Mouse (Mus musculus) cerebellum, adult 11-12 months (tissue): ENCODE data around the gene Sos2.
"Not testable (repeated sequence)": the region's sequence is repeated elsewhere in the genome, so short reads cannot be mapped to it uniquely, and the experiment has no call there.

Experiments
- DNase-seq: peaks from one replicate; pipeline ENCODE4 v3.0.0; 2022

The Sos2 gene

DNA sequence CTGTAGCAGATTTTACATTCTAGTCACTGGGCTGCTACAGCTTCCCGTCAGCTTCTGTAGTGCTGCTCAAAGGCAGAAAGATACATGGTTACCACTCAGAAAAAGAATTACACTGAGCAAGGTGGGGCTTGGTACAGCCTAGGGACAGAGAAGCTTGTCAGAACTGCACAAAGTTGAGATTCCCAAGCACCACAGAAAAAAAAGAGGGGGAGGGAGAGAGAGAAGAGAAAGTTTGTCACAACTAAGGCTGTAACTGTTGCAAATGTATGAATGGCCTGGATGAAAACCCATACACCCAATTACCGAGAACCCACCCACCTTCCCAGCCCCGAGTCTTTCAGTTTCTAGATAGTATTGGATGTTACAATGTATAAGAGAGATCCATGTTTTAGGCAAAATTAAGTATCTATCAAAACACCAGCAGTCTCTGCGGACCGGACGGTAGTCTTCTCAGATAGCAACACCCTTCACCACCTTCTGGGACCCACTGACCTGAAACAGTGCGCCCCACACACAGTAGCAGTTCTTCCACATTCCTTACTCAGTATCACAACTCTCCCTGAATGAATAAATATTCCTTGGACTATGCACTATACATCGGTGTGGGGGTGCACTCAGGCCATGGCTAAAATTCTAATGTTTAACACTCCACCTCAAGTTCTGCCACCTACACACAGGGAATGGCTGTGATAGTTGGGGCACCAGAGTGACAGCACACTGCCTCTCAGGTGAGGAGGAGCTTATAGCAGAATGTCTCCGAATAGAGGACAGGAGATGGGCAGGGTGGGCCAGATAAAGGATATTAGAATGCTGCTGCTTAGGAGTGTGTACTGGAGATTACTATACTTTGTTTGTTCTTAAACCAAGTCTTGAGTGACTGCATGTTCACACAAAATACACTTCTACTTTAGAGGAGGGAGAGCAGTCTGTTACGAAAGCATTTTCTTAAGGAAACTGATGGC, 6.8 kb downstream of the Sos2 start:
- no peak for DNase-seq

DNA sequence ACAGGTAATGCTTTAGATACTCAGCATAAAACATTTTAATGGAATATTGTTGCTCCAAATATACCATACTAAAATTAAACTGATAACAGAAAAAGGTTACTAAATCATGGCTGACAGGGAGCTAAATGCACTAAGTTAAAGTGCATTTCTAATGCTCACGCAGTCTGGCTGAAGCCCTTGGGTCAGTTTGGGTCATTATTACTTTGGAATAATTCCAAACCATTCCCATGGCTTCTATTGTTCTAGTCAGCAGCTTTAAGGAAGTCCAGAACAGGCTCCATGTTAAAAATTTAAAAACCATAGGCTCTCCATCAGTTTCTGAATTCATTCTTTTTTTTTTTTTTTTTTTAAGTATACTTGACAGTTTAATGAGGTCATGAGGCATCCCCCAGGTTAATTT, 7.5 kb downstream of the Sos2 start:
- DNase-seq = no peak

DNA sequence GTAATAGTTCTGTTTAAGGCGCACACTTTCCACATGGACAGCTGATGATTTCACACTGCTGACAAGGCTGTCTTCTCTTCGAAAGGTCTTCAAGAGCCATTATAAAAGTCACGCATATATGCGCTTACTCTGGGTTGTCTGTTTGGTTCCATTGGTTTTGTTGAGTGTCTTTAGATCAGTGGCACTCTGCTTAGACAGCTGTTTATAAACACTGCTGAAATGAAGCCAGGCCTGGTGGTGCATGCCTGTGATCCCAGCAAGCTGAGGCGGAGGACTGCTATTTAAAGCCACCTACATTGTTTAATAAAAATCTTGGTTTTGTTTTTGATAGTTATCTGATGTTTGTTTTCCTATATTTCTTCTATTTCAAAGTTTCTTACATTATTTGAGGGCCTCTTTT, 14.9 kb downstream of the Sos2 start:
- DNase-seq = no peak

DNA sequence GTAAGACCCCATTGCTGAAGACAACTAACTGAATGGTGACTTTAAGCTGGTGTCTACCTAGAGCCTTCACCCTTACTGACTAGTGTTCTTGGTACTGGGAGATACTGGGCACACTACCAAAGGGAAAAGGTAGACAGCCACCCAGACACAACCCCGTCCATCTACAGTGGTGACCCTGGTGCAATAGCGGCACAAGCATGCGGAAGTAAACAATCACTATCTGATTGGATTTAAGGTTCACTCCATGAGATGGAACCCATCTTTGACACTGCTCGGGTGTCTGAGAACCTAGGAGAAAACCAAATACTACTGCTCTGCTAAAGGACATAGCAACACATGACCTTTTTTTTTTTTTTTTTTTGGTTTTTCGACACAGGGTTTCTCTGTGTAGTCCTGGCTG, 20.0 kb downstream of the Sos2 start:
- no peak for DNase-seq

DNA sequence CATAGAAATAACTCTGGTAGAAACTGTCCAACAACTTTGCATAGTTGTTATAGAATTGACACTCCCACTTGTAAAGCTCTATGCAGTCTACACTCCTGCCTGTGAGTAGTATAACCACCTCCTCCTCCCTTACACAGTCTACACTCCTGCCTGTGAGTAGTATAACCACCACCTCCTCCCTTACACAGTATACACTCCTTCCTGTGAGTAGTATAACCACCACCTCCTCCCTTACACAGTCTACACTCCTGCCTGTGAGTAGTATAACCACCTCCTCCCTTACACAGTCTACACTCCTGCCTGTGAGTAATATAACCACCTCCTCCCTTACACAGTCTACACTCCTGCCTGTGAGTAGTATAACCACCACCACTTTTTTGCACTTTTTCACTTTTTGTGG, 27.7 kb downstream of the Sos2 start:
- not testable (repeated sequence) for DNase-seq

DNA sequence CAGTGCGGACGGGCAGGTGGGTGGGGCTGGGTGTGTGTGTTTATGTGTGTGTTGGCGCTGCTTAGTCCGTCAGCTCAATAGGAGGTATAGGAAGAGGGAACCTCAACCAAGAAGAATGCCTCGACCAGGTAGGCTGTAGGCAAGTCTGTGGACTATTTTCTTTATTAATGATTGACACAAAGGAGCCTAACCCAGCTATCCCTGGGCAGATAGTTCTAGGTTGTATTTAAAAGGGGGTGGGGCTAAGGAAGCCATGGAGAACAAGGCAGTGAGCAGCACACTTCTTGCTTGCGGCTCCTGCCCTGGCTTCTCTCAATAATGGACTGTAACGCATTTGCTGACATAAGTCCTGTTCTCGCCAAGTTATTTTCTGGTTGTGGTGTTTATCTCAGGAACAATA, 32.1 kb downstream of the Sos2 start:
- DNase-seq = no peak

DNA sequence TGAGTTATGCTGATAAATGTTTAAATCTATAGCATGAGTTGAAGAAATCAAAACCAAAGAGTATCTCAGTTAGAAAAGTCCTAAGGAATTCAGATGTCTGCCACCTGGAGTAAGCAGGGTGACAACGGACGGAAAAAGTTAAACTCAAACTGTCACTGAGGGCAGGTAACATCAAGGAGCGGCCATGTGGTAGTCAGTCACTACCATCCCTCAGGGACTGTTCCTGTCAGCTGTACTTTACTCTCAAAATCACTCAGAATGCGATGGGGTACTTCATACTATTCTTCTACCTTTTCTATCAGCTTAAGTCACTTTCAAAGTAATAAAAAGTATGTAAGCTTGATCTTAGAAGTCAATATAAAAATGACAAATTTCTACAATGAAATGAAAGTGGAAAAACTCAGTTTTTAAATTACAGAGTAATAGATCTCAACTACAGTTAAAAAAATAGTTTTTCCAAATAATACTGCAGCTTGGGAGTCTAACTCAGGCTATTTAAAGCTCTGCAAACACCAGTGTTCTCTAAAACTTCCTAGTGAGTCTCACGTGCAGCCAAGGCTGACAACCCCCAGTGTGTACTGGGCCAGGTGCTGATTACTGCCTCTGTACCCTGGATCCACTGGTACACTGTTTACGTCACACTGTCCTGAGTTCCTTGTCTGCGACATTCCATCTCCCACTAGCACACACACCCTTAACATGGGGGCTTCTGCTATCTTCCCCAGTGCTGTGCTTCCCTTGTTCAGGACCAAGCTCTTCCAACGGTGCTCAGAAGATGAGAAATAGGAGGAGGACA, 35.6 kb downstream of the Sos2 start:
- no peak for DNase-seq

DNA sequence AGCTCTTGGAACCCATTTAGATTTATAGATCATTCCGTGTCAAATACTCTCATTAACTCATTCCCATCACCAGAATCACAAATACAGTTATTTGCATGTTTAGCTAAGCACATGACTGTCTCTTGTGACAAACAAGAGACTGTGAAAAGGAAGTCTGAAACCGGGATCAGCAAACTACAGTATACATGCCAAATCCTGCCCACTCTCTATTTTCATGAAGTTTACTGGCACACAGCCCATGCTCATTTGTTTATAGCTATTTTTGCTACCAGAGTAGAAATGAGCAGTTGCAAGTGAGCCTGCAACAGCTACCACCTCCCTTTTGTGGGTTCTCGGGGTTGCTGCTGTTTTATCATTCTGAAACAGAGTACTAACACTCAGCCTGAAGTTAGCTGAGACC, 36.8 kb downstream of the Sos2 start:
- no peak for DNase-seq

DNA sequence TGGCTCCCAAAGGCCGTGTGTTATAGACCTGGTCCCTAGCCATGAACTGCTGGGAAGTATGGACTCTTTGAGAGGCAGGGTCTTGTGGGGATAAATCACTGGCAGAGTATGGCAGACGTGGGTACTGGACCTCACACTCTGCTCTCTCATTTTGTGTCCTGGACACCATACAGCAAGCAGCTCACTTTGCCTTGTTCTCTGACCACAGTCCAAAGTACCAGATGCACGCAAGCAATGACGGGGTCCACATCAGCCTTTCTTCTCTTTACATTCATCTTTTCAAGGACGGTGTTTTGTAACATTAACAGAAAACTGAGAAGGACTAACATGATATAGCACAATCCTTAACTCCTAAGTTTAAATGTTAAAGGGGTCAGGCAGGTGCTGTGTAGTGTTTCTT, 38.8 kb downstream of the Sos2 start:
- DNase-seq = no peak

DNA sequence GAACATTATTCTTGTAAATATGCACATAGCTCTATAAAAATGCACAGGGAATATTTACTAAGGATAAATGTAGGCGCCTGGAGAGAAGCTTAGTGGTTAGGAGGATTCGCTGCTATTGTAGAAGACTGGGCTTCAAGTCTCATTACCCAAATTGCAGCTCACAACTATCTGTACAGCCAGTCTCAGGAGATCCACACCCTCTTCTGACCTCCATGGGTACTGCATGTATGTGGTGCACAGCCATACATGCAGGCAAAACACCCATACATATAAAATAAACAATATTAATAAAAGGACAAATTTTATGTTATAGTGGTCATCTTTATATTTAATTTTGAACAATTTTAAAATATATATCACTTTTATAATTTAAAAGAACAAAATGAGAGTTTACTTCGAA, 46.9 kb downstream of the Sos2 start:
- no peak for DNase-seq

DNA sequence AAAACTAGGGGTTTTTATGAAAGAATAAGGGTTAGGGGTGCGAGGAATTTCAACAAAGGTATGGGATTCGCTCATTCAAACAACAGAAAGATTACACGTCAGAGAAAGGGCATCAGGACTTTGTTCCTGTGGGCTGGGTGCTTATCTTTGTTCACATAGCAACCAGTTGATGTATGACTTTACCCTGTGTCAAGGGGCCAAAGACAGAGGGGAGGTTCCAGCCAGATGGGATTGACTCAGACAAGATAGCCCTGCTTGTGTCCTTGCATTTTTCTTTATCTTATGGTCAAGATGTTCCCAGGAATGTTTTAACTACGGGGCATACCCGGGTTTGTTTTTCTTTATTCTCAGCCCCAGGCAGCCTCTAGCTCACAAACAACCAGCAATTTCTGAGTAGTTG, 63.1 kb downstream of the Sos2 start:
- not testable (repeated sequence) for DNase-seq

DNA sequence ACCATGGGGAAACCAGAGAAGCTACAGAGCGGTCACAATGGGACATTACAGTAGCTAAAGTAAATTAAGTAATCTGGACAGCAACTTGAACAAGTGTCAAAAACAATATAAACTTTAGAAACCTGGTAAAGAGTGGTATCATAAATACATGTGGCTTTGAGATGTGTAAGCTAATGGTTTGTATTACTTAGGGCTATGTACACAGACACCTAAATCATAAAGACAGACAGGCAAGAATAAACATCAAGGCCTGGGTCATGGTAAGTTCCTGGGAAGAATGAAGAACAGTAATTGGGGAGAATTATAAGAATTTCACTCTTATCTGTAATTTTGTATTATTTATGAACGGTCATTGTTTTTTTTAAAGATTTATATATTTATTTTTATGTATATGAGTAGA, 77.3 kb downstream of the Sos2 start:
- DNase-seq = no peak

DNA sequence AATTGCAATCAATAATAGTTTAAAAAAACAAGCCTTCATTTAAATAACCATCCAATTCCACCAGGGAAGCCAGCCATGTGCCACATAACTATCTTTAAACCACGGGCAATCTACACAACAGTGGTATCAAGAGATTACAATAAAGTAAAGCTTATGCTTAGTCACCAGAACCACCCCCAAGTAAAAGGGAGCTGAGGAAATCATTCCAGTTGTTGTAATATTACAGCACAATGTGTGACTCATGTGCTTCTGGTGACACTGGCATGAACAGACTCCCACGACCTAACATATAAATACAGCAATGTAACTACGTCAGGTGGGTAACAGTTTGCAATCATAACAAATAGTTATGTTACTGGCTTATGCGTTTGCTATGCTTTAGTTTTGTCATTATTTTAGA, 84.2 kb downstream of the Sos2 start:
- no peak for DNase-seq

DNA sequence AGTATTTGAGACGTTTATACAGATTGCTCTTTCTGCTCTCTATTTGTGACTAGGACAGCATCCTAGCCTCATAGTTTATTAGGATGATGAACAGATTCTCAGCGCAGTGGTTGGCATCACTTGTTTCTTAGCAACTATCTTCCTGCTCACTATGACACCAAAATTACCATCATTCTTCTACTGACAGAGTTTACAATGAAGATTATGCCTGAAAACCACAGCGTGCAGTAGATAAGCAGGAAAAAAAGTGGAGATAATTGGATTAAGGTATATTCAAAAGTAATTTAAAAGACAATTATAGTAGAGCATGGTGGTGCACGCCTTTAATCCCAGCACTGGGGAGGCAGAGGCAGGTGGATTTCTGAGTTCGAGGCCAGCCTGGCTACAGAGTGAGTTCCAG, 88.5 kb downstream of the Sos2 start:
- DNase-seq = no peak

DNA sequence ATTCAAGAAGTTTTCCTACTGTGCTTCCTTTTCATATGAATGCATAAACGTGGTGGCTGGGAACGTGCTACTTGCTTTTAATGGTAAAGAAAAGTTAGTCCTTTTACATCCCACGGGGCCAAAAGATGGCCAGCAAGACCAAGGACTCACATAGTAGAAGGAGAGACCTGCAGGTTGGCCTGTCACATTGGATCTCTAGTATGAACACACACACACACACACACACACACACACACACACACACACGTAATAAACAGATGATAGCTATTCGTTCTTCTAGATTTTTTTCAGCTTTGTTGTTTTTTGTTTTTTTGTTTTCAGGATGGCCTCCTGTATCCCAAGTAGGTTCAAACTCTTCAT, 98.4 kb downstream of the Sos2 start:
- no peak for DNase-seq

DNA sequence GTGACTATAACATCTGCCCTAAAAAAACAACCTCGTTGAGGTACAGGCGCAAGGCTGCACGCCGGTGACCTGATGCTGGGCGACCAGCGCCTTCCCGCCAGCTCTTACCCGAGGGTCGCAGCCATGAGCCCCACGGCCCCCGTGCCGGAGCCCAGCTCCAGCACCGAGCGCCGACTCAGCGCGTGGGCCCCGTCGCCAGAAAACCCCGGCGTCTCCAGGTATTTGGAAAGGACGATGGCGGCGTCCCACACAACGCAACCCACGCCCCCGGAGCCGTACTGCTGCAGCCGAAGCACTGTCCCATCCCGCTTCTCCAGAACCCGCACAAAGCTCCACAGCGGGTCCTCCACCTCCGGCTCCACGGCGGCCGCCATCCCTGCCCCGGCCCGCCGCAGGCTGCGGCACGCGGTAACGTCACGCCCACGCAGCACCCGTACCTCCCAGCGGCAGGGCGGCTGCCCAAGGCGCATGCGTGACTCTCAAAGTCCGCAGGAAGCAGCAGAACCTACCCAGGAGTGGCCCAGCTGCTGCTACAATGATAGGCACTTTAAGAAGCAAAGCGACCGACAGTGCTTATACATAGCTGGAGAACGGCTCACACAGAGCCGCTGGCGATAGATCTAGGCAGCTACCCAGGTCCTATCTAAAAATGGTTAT, 98.9 kb downstream of the Sos2 start, which contains the start of gene Vcpkmt:
Gene Vcpkmt, minus strand, starts transcription at position 416 of the 657 bp plus-strand sequence.
- DNase-seq = peak; percentile 88

DNA sequence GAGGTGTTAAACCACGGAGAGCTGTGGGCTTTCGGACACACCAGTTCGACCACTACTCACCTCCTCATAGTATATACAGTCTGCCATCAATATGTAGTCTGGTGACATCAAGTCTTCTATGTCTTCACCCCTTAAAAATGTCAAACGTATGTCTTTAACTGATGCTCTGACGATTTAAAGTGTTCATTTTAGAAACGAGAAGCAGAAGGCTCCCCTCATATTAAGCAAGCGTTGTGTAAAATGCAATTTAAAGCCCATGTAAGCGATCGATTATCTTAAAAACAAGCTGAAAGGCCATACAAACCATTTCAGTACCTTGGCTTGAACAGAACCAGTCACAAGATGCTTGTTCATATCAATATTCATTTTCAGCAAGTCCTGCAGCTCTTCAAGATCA, 99.4 kb downstream of the Sos2 start:
- no peak for DNase-seq

DNA sequence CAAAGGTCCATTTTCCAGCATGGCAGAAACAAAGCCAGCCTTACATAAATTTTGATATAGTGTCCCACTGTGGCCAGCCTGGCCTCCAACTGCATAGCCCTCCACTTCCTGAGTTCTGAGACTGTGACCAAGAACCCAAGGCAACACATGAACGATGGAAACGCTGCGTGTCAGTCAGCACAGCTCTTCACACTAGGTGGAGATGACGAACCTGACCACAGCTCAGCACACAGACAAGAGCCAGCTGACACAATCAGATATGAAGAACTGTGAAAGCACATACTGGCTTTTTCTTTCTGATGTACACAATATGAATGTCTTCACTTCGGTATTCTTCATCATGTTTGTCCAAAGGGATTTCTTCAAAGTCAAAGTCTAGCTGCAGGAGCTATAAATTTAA, 102.0 kb downstream of the Sos2 start:
- no peak for DNase-seq

DNA sequence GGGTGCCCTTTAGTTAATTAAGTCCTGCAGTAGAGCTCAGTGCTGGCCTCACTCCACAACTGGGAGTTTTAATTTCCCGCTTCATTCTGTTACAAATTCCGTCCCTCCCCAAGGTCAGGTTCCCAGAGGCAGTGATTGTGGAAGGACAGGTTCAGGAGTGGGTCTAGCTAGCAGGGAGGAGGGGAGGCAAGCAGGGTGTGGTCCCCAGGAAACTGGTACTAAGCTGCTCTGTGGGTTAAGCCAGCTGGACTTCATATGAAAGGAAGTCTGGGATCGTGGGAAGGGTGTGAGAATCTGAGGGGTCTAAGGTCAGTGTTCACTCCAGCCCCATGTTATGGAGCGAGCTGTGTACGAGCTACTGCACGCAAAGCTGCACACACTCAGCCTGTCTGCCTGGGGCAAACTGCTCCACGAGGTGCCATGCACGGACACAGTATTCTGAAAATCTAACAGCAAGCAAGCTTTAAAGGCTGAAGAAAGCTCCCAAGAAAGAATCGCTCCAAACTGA, 105.5 kb downstream of the Sos2 start:
- no peak for DNase-seq

DNA sequence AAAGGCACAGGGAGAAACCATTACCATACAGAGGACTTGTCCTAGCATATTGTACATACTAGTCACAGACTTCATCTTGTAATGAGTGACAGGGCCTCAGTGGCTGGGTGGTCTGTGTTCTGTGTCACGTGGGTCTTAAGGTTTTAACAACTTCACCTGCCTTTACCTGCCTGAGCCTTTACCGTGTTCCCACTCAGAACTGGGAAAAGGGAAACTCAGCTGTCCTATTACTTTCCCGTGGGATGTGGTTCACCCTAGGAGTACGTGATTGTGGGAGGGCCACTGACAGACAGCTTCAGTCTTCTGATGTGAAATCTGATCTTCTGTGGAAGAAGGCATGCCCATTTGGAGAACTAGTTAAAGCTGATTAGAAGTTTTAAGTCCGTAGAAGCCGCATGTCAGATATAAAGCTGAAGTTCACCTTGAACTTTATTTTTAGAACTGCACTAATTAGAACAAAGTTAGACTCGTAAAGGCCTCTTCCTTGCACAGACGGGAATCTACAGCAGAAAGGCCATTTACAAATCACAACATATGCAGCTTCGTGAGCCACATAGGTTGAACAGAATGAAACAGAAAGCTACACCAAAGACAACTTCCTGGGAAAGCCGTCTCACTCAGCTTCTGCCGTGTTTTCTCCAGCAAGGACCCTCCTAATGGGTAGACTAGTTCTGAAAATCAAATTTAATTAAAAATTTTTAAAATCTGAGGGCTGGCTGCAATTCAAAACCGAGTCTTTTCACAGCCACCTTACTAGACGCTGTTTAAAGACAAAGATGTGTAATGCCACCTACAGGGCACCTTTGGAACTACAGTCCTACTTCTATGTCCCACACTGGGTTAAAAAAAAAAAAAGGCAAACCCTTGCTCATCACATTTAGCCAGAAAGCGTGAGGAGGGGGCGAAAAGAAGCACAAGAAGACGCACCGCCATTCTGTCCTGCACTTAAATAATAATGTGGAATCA, 107.5 kb downstream of the Sos2 start:
- DNase-seq = peak; percentile 69

DNA sequence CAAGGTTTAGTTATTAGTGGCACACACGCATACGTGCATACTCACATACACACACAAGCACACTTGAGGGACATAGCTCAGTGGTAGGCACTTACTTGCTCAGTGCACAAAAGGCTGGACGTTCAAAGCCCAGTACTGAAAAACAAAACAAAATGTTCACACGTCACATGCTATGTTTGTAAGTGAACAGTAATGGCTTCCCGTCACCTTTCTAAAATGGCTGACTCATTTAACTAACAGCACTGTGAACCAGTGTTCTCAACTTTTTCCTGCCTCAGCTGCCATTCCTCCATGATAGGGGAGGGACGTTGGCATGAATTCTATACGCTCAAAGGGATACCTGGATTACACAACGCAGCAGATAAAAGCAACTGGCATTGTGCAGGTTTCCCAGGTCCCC, 108.4 kb downstream of the Sos2 start:
- no peak for DNase-seq

DNA sequence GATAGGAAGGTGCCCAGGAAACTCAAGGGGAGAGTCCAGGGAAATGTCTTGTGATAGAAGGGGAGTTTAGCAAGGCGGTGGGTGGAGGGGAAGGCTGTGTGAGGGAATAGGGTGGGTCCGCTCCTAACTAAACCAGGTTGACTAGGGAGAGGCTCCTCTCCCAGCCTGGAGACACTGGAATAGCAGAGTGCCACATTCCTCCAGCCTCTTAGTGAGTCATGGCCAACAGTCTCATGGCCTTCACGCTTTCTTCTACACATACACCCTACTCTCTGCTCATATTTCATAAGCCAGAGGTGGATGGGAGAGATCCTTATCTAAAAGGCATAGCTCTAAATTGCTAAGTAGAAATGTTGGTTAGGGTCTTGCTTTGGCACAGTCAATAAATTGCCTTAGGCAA, 111.7 kb downstream of the Sos2 start:
- no peak for DNase-seq
